Mouse (Mus musculus): ENCODE data around the gene Vps53. TPM values are rescaled to one million over a fixed set of nuclear protein-coding genes. Genes with fewer than 3 reads are reported as not detected.

The Vps53 gene
- polyA plus RNA-seq (2012; rRNA removed), result 10.3 and 18.8 TPM in 2 replicates

DNA sequence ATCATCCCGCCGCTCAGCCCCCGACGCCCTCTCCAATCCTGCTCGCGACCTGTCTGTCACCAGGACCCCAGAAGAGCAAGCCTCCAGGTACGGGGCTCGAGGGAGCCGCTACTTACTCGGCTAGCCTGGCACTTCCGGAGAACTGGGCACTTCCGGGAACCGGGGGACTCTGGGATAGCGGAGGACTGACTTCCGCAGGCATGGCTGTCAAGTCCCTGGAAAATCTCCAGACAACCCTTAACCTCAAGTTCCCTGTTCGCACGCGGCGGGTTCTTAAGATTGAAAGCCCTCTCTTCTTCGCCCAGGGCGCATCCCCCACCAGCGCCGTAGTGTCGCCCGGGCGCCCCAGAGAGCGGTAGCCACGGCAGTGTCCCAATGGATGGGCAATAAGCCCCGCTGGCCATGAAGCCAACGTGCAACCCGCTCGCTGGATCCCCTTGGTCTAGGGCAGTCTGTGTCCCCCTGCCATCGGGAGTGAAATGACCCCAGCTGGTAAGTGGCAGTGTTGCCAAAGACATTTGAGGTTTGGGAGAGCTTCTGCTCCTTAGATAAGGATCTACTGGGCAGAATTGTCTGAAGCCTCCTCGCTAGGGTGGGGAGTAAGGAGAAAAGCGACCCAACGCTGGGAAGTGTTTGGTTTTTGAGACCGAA, at the start of gene Vps53, which contains the start of gene Fam57a:
Gene Vps53, minus strand, starts transcription at position 153 of the 651 bp plus-strand sequence.
Gene Fam57a, plus strand, starts transcription at position 177 of the 651 bp plus-strand sequence.

GRCm38 (mm10) chr11:76217390-76217800, 37.9 kb upstream of the Vps53 start, which contains the start of the genes Dbil5 and Gemin4:
TSS of gene Dbil5 (plus strand) at chr11:76217608.
TSS of gene Gemin4 (minus strand) at chr11:76217664.

DNA sequence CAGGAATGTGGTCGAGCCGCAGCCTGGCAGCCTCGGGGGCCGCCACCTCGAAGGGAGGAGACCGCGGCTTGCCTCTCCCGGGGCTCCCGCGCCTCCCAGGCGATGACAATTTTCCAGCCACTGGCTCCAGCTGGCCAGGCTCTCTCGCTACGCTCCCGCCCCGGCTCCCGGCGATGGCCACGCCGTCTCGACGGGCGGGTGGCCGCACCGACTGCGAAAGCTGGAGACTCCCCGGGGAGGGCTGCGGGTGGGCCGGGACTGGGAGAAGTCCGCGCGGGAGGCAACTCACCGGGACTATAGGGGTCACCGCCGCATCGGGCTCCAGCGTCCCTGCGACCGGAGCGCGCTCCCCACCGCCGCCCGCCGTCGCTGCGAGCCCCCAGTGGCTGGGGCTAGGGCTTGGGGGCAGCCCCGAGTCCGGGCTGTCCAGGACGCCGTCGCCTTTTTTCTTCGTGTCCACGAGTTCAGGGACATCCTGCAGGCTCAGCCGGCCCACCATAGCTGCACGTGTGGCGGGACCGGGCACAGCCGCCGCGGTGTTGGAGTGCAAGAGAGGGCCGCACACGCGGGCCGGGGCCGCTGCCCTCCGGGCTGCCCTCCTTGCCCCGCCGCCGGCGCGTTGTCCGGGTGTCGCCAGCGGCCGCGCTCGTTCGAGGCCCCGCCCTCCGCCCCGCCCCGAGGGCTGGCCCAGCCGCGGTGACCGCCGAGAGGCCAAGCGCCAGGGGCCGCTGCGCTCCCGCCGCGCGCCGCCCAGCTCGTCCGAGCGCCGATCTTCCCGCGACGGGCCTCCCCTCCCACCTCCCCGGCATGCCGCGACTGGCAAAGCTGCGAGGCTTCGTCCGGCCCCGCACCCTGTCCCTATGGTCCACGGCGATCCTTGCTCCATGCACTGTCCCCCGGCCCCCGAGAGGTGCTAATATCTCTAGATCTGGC, 152.0 kb downstream of the Vps53 start, which contains the start of gene Rflnb:
Gene Rflnb, minus strand, starts transcription at position 644 of the 933 bp plus-strand sequence.

GRCm38 (mm10) chr11:75999440-76000155, 179.8 kb downstream of the Vps53 start, which contains the start of gene 1700016K19Rik:
TSS of gene 1700016K19Rik (plus strand) at chr11:75999912.

Other genes starting within 250 kb of the Vps53 start
- 15.9 and 22.4 TPM in 2 replicates for gene Rph3al, start 241.2 kb downstream of the Vps53 start, polyA plus RNA-seq (2012; rRNA removed)
- 4.7 and 6.1 TPM in 2 replicates for gene 1700016K19Rik, start 179.7 kb downstream of the Vps53 start, polyA plus RNA-seq (2012; rRNA removed)
- gene Rflnb, start 151.9 kb downstream of the Vps53 start, polyA plus RNA-seq (2012; rRNA removed), result 42.9 and 50.5 TPM in 2 replicates
- 111 and 342 TPM in 2 replicates for gene Fam57a, start within 50 bp of the Vps53 start, polyA plus RNA-seq (2012; rRNA removed)
- 0.41 and 0.60 TPM in 2 replicates for gene Dbil5, start 38.0 kb upstream of the Vps53 start, polyA plus RNA-seq (2012; rRNA removed)
- 2.9 and 3.4 TPM in 2 replicates for gene Gemin4, start 38.0 kb upstream of the Vps53 start, polyA plus RNA-seq (2012; rRNA removed)
- 2.0 and 3.0 TPM in 2 replicates for gene Mrm3, start 64.1 kb upstream of the Vps53 start, polyA plus RNA-seq (2012; rRNA removed)
- gene Glod4, start 64.1 kb upstream of the Vps53 start, polyA plus RNA-seq (2012; rRNA removed), result 0.52 and 0.70 TPM in 2 replicates
- gene Nxn, start 219.5 kb upstream of the Vps53 start, polyA plus RNA-seq (2012; rRNA removed), result 13.3 and 16.4 TPM in 2 replicates
- 1.9 and 2.9 TPM in 2 replicates for gene Timm22, start 227.3 kb upstream of the Vps53 start, polyA plus RNA-seq (2012; rRNA removed)